ENCODE assay signal across 8 mouse cellular contexts in genomic region chr7:67443001-67443555, GRCm38 (mm10).
DNase-seq lines count a peak whose midpoint lies in the region; ATAC-seq and TF ChIP-seq lines count a peak whose summit lies in the region.

No protein-coding gene starts in this region.

- TF ChIP-seq CTCF in kidney, postnatal 0 days (IDR thresholded peaks at IDR 0.05; ENCODE audit: low read depth) = no peak
- TF ChIP-seq CTCF in midbrain, postnatal 0 days (IDR thresholded peaks at IDR 0.05) = peak; percentile 37

- no peak for ATAC-seq in kidney, postnatal 0 days (replicated peaks; ENCODE audit: low FRiP score, low read depth)
- peak; percentile 40 for ATAC-seq in forebrain, embryonic 13.5 days
- peak; percentile 31; the same call in 1 of the 2 replicates for ATAC-seq in midbrain, postnatal 0 days (ENCODE audit: low FRiP score)

- peak overlapping the region; percentile 28 for H3K4me2 ChIP-seq in kidney, postnatal 0 days (ENCODE audit: low read length)
- peak overlapping the region; percentile 32 for H3K4me2 ChIP-seq in forebrain, embryonic 13.5 days
- peak overlapping the region; percentile 26; the same call in 1 of the 2 replicates for H3K4me2 ChIP-seq in midbrain, postnatal 0 days (ENCODE audit: low read depth, low read length, poor library complexity, severe bottlenecking)

- no peak overlapping the region for H3K4me3 ChIP-seq in kidney, postnatal 0 days (replicated peaks; ENCODE audit: low read depth, low read length)
- no peak overlapping the region for H3K4me3 ChIP-seq in forebrain, embryonic 13.5 days
- H3K4me3 ChIP-seq in midbrain, postnatal 0 days (ENCODE audit: low read depth, low read length) = no peak overlapping the region

- H3K9ac ChIP-seq in kidney, postnatal 0 days (ENCODE audit: low read depth, low read length) = 0 out of 2 replicates have a peak overlapping the region, but pooled peaks have one; percentile 8
- peak overlapping the region; percentile 53; the same call in 1 of the 2 replicates for H3K9ac ChIP-seq in forebrain, embryonic 13.5 days
- H3K9ac ChIP-seq in midbrain, postnatal 0 days (replicated peaks; ENCODE audit: low read length, poor library complexity, severe bottlenecking) = peak overlapping the region; percentile 37; the same call in 1 of the 2 replicates

- H3K9me3 ChIP-seq in kidney, postnatal 0 days (replicated peaks; ENCODE audit: low read length) = no peaks in the 10 kb centered on the region
- no peaks in the 10 kb centered on the region for H3K9me3 ChIP-seq in forebrain, embryonic 13.5 days (replicated peaks)
- H3K9me3 ChIP-seq in midbrain, postnatal 0 days (ENCODE audit: low read length) = no peaks in the 10 kb centered on the region

- peak overlapping the region; percentile 13; the same call in 1 of the 2 replicates for H3K27ac ChIP-seq in kidney, postnatal 0 days
- peak overlapping the region; percentile 81 for H3K27ac ChIP-seq in forebrain, embryonic 13.5 days
- H3K27ac ChIP-seq in midbrain, postnatal 0 days (ENCODE audit: low read depth, low read length) = peak overlapping the region; percentile 75

- DNase-seq in kidney, postnatal 0 days (ENCODE audit: low spot score) = peak; percentile 39
- no peak for DNase-seq in kidney, postnatal 25 days
- peak; percentile 59 to 64 for DNase-seq in adrenal gland, postnatal 36 days
- DNase-seq in layer of hippocampus, postnatal 10 days (ENCODE audit: low spot score in 2 of 2) = peak; percentile 69 to 70
- peak; percentile 66 for DNase-seq in midbrain, postnatal 0 days (ENCODE audit: low spot score)
- DNase-seq in spleen, postnatal 36 days (ENCODE audit: low spot score in 2 of 2) = no peak
- no peak for DNase-seq in spleen, postnatal 10 days (ENCODE audit: low spot score in 2 of 2)

- peaks cover 24% of the 10 kb centered on the region; the same call in 1 of the 2 replicates for H3K4me1 ChIP-seq in kidney, postnatal 0 days (replicated peaks; ENCODE audit: insufficient read depth, low read length)
- H3K4me1 ChIP-seq in forebrain, embryonic 13.5 days = peaks cover 43% of the 10 kb centered on the region
- peaks cover 24% of the 10 kb centered on the region; the same call in 1 of the 2 replicates for H3K4me1 ChIP-seq in midbrain, postnatal 0 days (ENCODE audit: insufficient read depth, low read length)

- 21% methylated on average over 12 of the region's 12 CpGs for WGBS in kidney, postnatal 0 days
- 38% methylated on average over 12 of the region's 12 CpGs for WGBS in forebrain, embryonic 13.5 days
- WGBS in midbrain, postnatal 0 days = 22% methylated on average over 12 of the region's 12 CpGs

- no peaks in the 10 kb centered on the region for H3K36me3 ChIP-seq in kidney, postnatal 0 days (ENCODE audit: insufficient read depth, low read length)
- no peaks in the 10 kb centered on the region for H3K36me3 ChIP-seq in forebrain, embryonic 13.5 days (ENCODE audit: poor library complexity, severe bottlenecking)
- no peaks in the 10 kb centered on the region for H3K36me3 ChIP-seq in midbrain, postnatal 0 days (ENCODE audit: insufficient read depth, low read length)

- no peaks in the 10 kb centered on the region for H3K27me3 ChIP-seq in kidney, postnatal 0 days (ENCODE audit: insufficient read depth, low read length)
- no peaks in the 10 kb centered on the region for H3K27me3 ChIP-seq in forebrain, embryonic 13.5 days
- no peaks in the 10 kb centered on the region for H3K27me3 ChIP-seq in midbrain, postnatal 0 days (ENCODE audit: insufficient read depth, low read length)

Comparison
In these comparisons a context has a peak if more than half of its experiments do, and no peak if none do; other contexts are left out.
1. DNase-seq: peak in kidney, postnatal 0 days (single experiment), adrenal gland, postnatal 36 days (2 of 2), layer of hippocampus, postnatal 10 days (2 of 2) and midbrain, postnatal 0 days (single experiment); none in kidney, postnatal 25 days (0 of 2), spleen, postnatal 36 days (0 of 2) and spleen, postnatal 10 days (0 of 2).
2. H3K27ac ChIP-seq: peak in every context shown above with its lines; median percentile 81 in forebrain, embryonic 13.5 days; 75 in midbrain, postnatal 0 days; 13 in kidney, postnatal 0 days.
3. Peak in every context shown above with its lines, with median percentiles within 50 percentile points of each other: H3K4me2 ChIP-seq and H3K9ac ChIP-seq.